Mouse (Mus musculus): ENCODE data around the gene Kcnk13.
A peak's percentile ranks its signal among the peaks of the same experiment; 100 is the strongest.

The Kcnk13 gene

DNA sequence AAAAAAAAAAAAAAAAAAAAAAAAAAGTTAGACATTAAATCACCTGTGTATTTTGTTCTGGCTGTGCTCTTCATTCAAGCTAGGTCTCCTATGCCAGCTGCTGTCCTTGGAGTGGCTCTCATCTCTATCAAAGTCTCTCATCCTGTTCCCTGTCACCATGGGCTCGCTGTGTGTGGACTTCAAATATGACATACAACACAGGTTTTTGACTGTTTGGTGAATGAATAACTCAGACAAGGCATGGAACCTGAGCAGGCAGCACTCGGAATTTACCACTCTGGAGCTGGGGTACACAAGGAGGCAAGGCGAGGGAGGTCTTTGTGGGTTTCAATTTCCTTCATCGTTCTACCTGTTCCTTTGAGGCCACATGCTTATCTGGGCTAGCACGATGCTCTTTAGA lies 50.8 kb downstream of the Kcnk13 start:
- DNase-seq (ENCODE audit: low spot score), result no peak

DNA sequence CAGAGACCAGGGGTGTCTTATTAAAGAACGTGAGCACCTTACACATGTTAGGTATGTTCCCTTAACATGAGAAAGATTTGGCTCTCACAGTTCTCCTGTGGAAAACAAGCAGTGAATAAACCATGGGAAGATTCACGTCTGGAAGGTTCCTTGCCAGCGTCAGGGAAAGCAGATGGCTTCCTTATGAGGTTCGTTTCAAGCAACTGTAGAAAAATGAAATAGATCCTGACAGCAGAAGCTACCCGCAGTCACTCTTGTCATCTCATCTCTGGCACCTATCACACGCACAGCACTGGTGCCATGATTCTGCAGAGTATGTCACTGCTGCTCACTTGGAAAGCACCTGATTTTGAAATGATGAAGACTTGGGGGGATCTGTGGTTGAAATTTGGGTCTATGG lies 53.4 kb downstream of the Kcnk13 start:
- no peak for DNase-seq (ENCODE audit: low spot score)

DNA sequence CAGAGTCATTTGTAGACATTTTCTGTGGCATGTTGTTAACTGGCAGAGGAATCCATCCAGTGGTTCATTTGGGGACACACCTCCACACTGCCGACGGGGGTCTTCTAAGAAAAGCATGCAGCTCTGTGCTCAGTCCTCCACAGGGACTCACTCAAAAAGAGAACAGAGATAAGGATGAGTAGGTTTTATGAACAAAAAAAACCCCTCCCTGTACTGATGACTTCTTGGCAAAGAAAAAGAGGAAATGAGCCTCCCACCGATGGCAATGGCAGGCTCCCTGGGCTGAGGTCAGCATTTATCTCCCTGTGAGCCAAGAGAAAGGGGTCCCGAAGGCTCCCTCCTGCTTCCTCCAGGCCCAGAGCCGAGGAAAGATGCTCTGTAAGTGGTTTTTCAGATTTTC lies 58.2 kb downstream of the Kcnk13 start:
- no peak for DNase-seq (ENCODE audit: low spot score)

DNA sequence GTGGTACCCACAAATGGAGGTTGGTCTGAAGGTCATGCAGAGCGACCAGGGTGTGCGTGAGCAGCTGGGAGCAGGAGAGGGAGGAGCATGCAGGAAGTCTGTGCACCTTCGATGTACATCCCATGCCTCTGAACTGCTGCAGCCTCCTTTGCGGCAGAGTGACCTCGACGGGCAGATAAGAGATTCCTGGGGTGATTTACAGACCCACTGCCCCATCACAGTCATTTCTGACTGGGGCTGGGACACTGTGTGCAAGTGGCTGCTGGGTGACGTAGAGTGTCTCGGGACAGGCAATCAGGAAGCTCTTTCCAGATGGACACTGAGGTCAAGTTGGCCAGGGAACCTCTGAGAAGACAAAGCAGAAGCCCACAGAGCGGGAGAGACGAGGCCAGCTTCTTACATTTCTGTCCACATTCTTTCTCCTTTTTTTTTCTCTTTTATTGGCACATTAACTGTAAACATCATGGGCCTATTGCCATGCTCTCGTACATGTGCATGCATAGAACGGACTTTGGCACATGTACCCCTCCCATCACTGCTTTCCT lies 59.6 kb downstream of the Kcnk13 start:
- no peak for DNase-seq (ENCODE audit: low spot score)

- DNase-seq (ENCODE audit: low spot score), result no peak
Measured at GRCm38 (mm10) chr12:100025675-100026074, 61.4 kb downstream of the Kcnk13 start.

GRCm38 (mm10) chr12:100026715-100027245 lies 62.5 kb downstream of the Kcnk13 start:
- no peak for DNase-seq (ENCODE audit: low spot score)

- DNase-seq (ENCODE audit: low spot score), result no peak
Measured at GRCm38 (mm10) chr12:100027281-100027680, 63.0 kb downstream of the Kcnk13 start.

GRCm38 (mm10) chr12:100031681-100032080 lies 67.4 kb downstream of the Kcnk13 start:
- no peak for DNase-seq (ENCODE audit: low spot score)

GRCm38 (mm10) chr12:100032521-100032920 lies 68.2 kb downstream of the Kcnk13 start:
- no peak for DNase-seq (ENCODE audit: low spot score)

DNA sequence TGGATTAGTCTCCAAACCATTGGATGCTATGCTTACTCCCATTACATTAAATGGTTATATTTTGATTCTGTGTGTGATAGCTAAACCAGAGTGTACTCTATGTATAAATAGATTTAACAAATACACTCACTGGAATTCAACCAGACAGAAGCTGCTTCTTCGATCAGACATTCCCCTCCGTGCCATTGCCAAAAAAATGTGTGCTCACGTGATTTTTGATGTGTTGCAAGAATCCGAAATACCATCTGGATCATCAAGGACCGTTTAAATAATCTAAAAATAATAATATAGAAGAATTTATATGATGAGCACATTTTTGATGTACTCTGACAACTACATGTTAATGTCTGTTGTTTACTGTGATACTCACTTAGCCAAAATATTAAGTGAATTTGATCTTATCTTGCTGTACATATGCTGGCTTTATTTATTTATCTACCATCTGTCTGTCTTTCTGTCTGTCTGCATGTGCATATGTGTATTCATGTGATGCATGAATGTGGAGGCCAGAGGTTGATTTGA lies 74.5 kb downstream of the Kcnk13 start:
- no peak for DNase-seq (ENCODE audit: low spot score)

GRCm38 (mm10) chr12:100042116-100042515 lies 77.8 kb downstream of the Kcnk13 start:
- peak; percentile 19 for DNase-seq (ENCODE audit: low spot score)

DNA sequence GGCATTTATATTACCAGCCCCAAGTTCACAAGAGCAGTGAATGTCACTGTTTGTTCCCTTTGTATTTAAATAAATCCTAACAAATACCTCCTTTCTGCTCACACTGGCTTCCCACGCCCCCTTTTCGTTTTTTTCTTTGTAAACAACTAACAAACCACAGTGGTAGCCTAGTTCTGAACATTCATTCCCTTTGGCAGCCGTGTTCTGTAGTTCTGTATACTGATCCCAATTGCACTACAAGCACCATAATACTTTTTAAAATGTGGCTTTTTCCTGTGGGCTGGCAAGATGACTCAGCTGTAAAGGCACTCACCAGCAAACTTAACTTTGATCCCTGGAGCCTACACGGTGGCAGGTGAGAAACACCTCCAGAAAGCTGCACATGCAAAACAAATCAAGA lies 80.4 kb downstream of the Kcnk13 start:
- DNase-seq (ENCODE audit: low spot score), result no peak

GRCm38 (mm10) chr12:100050552-100050951 lies 86.3 kb downstream of the Kcnk13 start:
- no peak for DNase-seq (ENCODE audit: low spot score)

GRCm38 (mm10) chr12:100053617-100054016 lies 89.3 kb downstream of the Kcnk13 start:
- DNase-seq (ENCODE audit: low spot score), result no peak

- no peak for DNase-seq (ENCODE audit: low spot score)
Measured at GRCm38 (mm10) chr12:100061071-100061470, 96.8 kb downstream of the Kcnk13 start.

DNA sequence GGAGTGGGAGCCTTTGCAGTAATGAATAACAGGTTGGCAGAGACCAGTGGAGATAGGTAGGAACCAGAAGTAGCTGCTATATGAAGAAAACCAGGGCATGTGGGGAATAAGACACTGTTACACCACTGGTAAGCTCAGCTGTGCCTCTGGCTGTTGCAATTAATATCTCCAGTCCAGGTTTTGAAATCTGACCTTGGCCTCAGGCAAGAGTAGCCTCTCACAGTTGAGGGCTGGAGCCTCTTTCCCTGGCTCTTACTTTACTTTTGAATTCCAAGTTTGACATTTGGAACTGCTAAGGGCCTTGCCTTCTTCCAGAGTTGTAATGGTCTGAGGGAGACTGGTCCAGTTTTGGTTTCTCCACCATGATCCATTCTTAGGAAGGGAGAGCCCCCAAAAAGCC lies 97.5 kb downstream of the Kcnk13 start:
- DNase-seq (ENCODE audit: low spot score), result no peak

DNA sequence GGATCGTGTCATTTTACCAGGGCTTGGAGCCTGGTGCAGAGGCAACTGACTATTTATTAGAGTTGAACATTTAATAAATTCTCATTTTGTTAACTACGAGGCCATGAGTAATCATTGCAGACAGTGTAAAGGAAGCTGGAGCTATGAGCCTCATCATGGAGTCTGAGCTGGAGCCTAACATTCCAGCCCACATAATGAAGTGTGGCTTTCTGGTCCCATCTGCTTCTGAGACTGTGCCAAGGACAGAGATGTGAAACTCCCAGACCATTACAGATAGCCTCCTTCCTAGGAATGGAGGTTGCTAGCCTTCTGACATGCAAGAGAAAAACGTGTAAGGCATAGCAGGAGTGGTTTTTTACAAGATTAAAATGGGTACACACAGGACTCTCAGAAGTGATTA lies 98.3 kb downstream of the Kcnk13 start:
- no peak for DNase-seq (ENCODE audit: low spot score)

DNA sequence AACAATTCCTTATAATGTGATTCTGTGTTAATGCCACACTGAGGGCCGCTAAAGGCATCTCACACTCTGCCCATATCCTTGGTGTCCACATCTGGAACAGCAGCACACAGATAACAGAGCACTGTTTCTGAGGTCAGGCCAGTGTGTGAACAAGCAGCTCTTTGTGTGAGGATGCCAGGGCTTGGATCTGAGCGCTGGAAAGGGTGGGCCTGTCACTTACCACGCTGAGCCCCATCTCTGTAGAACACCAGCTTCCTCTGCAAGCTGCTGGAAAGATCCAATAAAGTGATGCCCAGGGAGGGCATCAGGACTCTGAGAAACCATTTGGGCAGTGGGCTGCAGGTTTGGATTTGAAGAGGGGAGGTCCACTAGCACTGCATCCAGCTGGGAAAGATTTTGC lies 100.8 kb downstream of the Kcnk13 start:
- no peak for DNase-seq (ENCODE audit: low spot score)

GRCm38 (mm10) chr12:100067477-100067876 lies 103.2 kb downstream of the Kcnk13 start:
- no peak for DNase-seq (ENCODE audit: low spot score)

- no peak for DNase-seq (ENCODE audit: low spot score)
Measured at GRCm38 (mm10) chr12:100073201-100073672, 108.9 kb downstream of the Kcnk13 start.

DNA sequence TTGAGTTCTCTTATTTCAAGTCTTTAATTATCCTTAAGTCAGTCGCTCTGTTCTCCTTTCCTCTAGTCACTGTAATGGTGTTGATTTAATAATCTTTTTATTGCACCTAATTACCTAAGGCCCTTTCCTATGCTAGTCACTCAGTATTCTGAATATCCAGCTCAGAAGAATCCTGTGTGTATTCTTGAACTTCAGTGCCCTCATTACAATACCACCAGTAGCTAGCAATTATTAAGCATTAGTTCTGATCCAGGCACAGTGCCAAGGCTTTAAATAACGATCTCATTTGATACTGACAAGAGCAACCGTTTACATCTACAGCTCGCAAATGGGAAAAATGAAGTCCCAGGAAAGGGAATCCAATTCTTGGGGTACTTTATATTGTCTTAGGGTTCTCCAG lies 111.4 kb downstream of the Kcnk13 start:
- no peak for DNase-seq (ENCODE audit: low spot score)

- DNase-seq (ENCODE audit: low spot score), result no peak
Measured at GRCm38 (mm10) chr12:100079636-100080286, 115.5 kb downstream of the Kcnk13 start.

DNA sequence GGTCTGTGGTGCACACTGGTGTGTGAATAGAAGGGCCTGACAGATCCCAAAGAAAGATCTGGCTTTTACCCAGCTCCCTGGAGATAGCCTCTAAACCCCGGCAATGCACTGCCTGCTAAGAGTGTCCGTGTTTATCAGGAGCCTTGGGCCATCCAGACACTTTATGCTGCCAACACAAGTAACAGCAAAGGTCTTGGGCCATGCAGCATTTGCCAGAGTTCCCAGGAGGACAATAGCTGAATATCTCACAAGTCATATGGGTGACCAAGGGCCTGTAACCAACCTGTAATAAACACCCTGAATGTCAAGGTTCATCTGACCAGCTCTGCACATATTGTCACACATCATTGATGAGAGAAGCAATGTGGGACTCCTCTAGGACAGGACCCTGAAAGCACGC lies 123.7 kb downstream of the Kcnk13 start:
- DNase-seq (ENCODE audit: low spot score), result no peak

GRCm38 (mm10) chr12:100089265-100089664 lies 125.0 kb downstream of the Kcnk13 start:
- DNase-seq (ENCODE audit: low spot score), result no peak

All from urinary bladder, postnatal 25 days (tissue).